Mouse (Mus musculus) adrenal gland, adult 2 months (tissue): ENCODE data around the gene Slc25a29. TPM values are rescaled to one million over a fixed set of nuclear protein-coding genes. Genes with fewer than 3 reads are reported as not detected.

Source experiments
- DNase-seq: peaks from one replicate; pipeline ENCODE4 v3.0.0; 2021
- microRNA-seq, 2 experiments: library from miRNA; unstranded; fragments of <30 nt; microRNA quantifications; one replicate each; pipeline ENCODE4 v1.2.0; 2021
- polyA plus RNA-seq: library from polyadenylated mRNA; depleted of rRNA; stranded (reverse); fragments of >200 nt; gene quantifications from 2 replicates; pipeline ENCODE4 v1.2.3, GENCODE M21; 2012; rRNA removed
- total RNA-seq, 2 experiments: library from RNA; stranded (reverse); gene quantifications; 2 replicates each; pipeline ENCODE4 v1.2.3; 2021

The Slc25a29 gene
- total and polyA plus RNA-seq, 3 experiments: 14.0 to 111 (median 17.7) TPM

- no peak for DNase-seq
Measured at GRCm38 (mm10) chr12:108794979-108795537, 40.6 kb downstream of the Slc25a29 start.

- DNase-seq: peak; percentile 91
Measured at GRCm38 (mm10) chr12:108794078-108794711, 41.5 kb downstream of the Slc25a29 start.

GRCm38 (mm10) chr12:108793453-108793941 lies 42.2 kb downstream of the Slc25a29 start:
- DNase-seq: peak; percentile 57

GRCm38 (mm10) chr12:108792546-108793452 lies 42.9 kb downstream of the Slc25a29 start, which contains the start of gene Yy1:
Gene Yy1, plus strand, starts transcription at chr12:108792973.
- DNase-seq: peak; percentile 99

GRCm38 (mm10) chr12:108792152-108792545 lies 43.5 kb downstream of the Slc25a29 start:
- DNase-seq: peak; percentile 85

GRCm38 (mm10) chr12:108787329-108787728 lies 48.4 kb downstream of the Slc25a29 start:
- no peak for DNase-seq

- DNase-seq: no peak
Measured at GRCm38 (mm10) chr12:108785161-108785560, 50.5 kb downstream of the Slc25a29 start.

GRCm38 (mm10) chr12:108780108-108780877 lies 55.4 kb downstream of the Slc25a29 start:
- no peak for DNase-seq

Small RNA genes lying within 50 kb of the gene (microRNA-seq; reads per million reads assigned to microRNA genes)
- 30.3 to 64.9 reads per million in 2 experiments for gene Mir345

Other genes with a start within 250 kb of the Slc25a29 start
- under 1 TPM in 1 of 2 experiments, not detected in 1; 0.17 TPM for gene Degs2, start 133.6 kb downstream of the Slc25a29 start, total RNA-seq
- gene Degs2, start 133.6 kb downstream of the Slc25a29 start, polyA plus RNA-seq: 0.10 and 0.27 TPM in 2 replicates
- 100 to 1,000 TPM in 1 of 2 experiments, 10 to 100 TPM in 1; 56.2 to 102 TPM for gene Yy1, start 42.9 kb downstream of the Slc25a29 start, total RNA-seq
- 22.5 and 27.8 TPM in 2 replicates for gene Yy1, start 42.9 kb downstream of the Slc25a29 start, polyA plus RNA-seq
- 10 to 100 TPM in 1 of 2 experiments, 1 to 10 TPM in 1; 8.4 to 12.2 TPM for gene Slc25a47, start 163 bp upstream of the Slc25a29 start, total RNA-seq
- gene Slc25a47, start 163 bp upstream of the Slc25a29 start, polyA plus RNA-seq: 16.6 TPM in 2 replicates
- gene Wdr25, start 57.7 kb upstream of the Slc25a29 start, total RNA-seq: 10 to 100 TPM in 1 of 2 experiments, 1 to 10 TPM in 1; 6.7 to 12.0 TPM
- gene Wdr25, start 57.7 kb upstream of the Slc25a29 start, polyA plus RNA-seq: 6.5 and 8.3 TPM in 2 replicates
- gene Wars, start 58.3 kb upstream of the Slc25a29 start, total RNA-seq: 10 to 100 TPM; 53.2 to 66.3 TPM
- 56.3 and 61.5 TPM in 2 replicates for gene Wars, start 58.3 kb upstream of the Slc25a29 start, polyA plus RNA-seq
- gene Begain, start 232.3 kb upstream of the Slc25a29 start, total RNA-seq: 1 to 10 TPM; 3.9 to 5.5 TPM
- gene Begain, start 232.3 kb upstream of the Slc25a29 start, polyA plus RNA-seq: 3.3 and 8.2 TPM in 2 replicates